ENCODE assay signal across 28 mouse cellular contexts in genomic region chr1:182047016-182047690, GRCm38 (mm10). TPM values are rescaled to one million over a fixed set of nuclear protein-coding genes. Genes with fewer than 3 reads are reported as not detected.
DNase-seq lines count a peak whose midpoint lies in the region; ATAC-seq and TF ChIP-seq lines count a peak whose summit lies in the region.
"Had no signal": no experiment of that assay in that cellular context is flagged by ENCODE, and none has a peak within 500 bp of the region (broad histone marks: within the 10 kb centered on the region; RNA-seq: fewer than 3 reads in every experiment).

No protein-coding gene starts in this region.

- intact Hi-C loops in left cerebral cortex, postnatal 4 days (cut with DNase I) = no loop called here

- no peaks in the 10 kb centered on the region for H3K27me3 ChIP-seq in lung, postnatal 0 days (replicated peaks; ENCODE audit: insufficient read depth, low read length)
- H3K27me3 ChIP-seq: CH12.LX; embryonic facial prominence, embryonic 12.5 days; forebrain, embryonic 12.5 days; neural tube, embryonic 15.5 days; stomach, embryonic 15.5 days had no signal

- no peak for ATAC-seq in frontal cortex, adult (ENCODE audit: low TSS enrichment)
- ATAC-seq in lung, postnatal 0 days = no peak
- ATAC-seq: activated CD4-positive, CD25-positive, alpha-beta regulatory T cell, adult 4 months; hindbrain, embryonic 16.5 days; intestine, embryonic 16.5 days had no signal

- no peaks in the 10 kb centered on the region for H3K9me3 ChIP-seq in lung, postnatal 0 days (ENCODE audit: low read length)
- H3K9me3 ChIP-seq: embryonic facial prominence, embryonic 12.5 days; forebrain, embryonic 12.5 days; G1E; heart, embryonic 10.5 days; limb, embryonic 10.5 days; midbrain, embryonic 10.5 days; neural tube, embryonic 15.5 days; stomach, embryonic 15.5 days had no signal

- H3K4me2 ChIP-seq in lung, postnatal 0 days (replicated peaks; ENCODE audit: low read depth, low read length) = no peak overlapping the region
- H3K4me2 ChIP-seq: embryonic facial prominence, embryonic 12.5 days; forebrain, embryonic 12.5 days; neural tube, embryonic 15.5 days; stomach, embryonic 15.5 days had no signal

- WGBS in lung, postnatal 0 days = 76% methylated on average over 3 of the region's 3 CpGs

- H3K4me1 ChIP-seq in lung, postnatal 0 days (ENCODE audit: insufficient read depth, low read depth, low read length) = no peaks in the 10 kb centered on the region; the same call in 1 of the 2 replicates
- H3K4me1 ChIP-seq: limb, embryonic 10.5 days had no signal

- no peaks in the 10 kb centered on the region for H3K36me3 ChIP-seq in lung, postnatal 0 days (ENCODE audit: insufficient read depth, low read length)
- H3K36me3 ChIP-seq: embryonic facial prominence, embryonic 12.5 days; forebrain, embryonic 12.5 days; G1E; heart, embryonic 10.5 days; limb, embryonic 10.5 days; midbrain, embryonic 10.5 days; neural tube, embryonic 15.5 days; stomach, embryonic 15.5 days had no signal

- no peak overlapping the region for H3K4me3 ChIP-seq in lung, postnatal 0 days (ENCODE audit: low read depth, low read length)
- H3K4me3 ChIP-seq: embryonic facial prominence, embryonic 12.5 days; forebrain, embryonic 12.5 days; heart, embryonic 10.5 days; limb, embryonic 10.5 days; midbrain, embryonic 10.5 days; neural tube, embryonic 15.5 days; stomach, embryonic 15.5 days had no signal

- DNase-seq in left cerebral cortex, postnatal 4 days = peak; percentile 68
- no peak for DNase-seq in left cerebral cortex, adult 18-20 months (ENCODE audit: low spot score in 2 of 2)
- peak; percentile 43 for DNase-seq in brain, adult 2 months (ENCODE audit: low read depth, low spot score)
- DNase-seq in cerebellum, adult 9-10 months = peak; percentile 38
- DNase-seq in fat pad, adult 2 months (ENCODE audit: extremely low read depth, low read depth, low spot score) = peak; percentile 7
- no peak for DNase-seq in layer of hippocampus, adult 9-11 months
- DNase-seq in lung, postnatal 0 days (ENCODE audit: low spot score) = no peak
- DNase-seq: adrenal gland, postnatal 36 days; B cell, adult 2 months; kidney, adult 9 months; kidney, postnatal 14 days; liver; right cerebral cortex, adult 18-20 months; thymus, adult 18-20 months; thymus, postnatal 4 days had no signal

- no peak for TF ChIP-seq CTCF in lung, postnatal 0 days (IDR thresholded peaks at IDR 0.05)

- TF ChIP-seq EP300 in lung, postnatal 0 days (IDR thresholded peaks at IDR 0.05) = no peak

- H3K27ac ChIP-seq in lung, postnatal 0 days (ENCODE audit: low read length) = no peak overlapping the region
- H3K27ac ChIP-seq: embryonic facial prominence, embryonic 12.5 days; forebrain, embryonic 12.5 days; heart, embryonic 10.5 days; limb, embryonic 10.5 days; midbrain, embryonic 10.5 days; neural tube, embryonic 15.5 days; stomach, embryonic 15.5 days had no signal

- H3K9ac ChIP-seq in lung, postnatal 0 days (replicated peaks; ENCODE audit: low read depth) = no peak overlapping the region
- H3K9ac ChIP-seq: embryonic facial prominence, embryonic 12.5 days; forebrain, embryonic 12.5 days; neural tube, embryonic 15.5 days; stomach, embryonic 15.5 days had no signal

RNA-seq across cellular contexts. Expression of gene Enah, which starts 27.4 kb away (rescaled TPM):
- total RNA-seq in left cerebral cortex, postnatal 4 days (2021) = 100 to 1,000 TPM; 177 to 186 TPM
- 100 to 1,000 TPM; 145 to 154 TPM for total RNA-seq in left cerebral cortex, adult 18-20 months (2021)
- 8.9 and 10.6 TPM in 2 replicates for polyA plus RNA-seq in lung, postnatal 0 days (2015; fragmentation: Nextera tagmentation; extraction: Ambion mirVana)
- polyA plus RNA-seq: G1E had no signal

Comparison
In these comparisons a context has a peak if more than half of its experiments do, and no peak if none do; other contexts are left out.
1. DNase-seq: peak in left cerebral cortex, postnatal 4 days (single experiment), brain, adult 2 months (single experiment), cerebellum, adult 9-10 months (single experiment) and fat pad, adult 2 months (single experiment); none in left cerebral cortex, adult 18-20 months (0 of 2), layer of hippocampus, adult 9-11 months (single experiment) and lung, postnatal 0 days (single experiment).